Mouse (Mus musculus) small intestine, adult 2 months (tissue): ENCODE measurements around the gene Sema4g.

Experiments used
- CTCF ChIP-seq: fragments of 200-500 bp; IDR thresholded peaks from 2 replicates; pipeline ENCODE4 v1.5.1; 2012; ENCODE audit warnings: low read depth, mild to moderate bottlenecking, control low read depth, inconsistent platforms, low read length, moderate library complexity, mixed read lengths; ENCODE audit not compliant: insufficient replicate concordance, insufficient read length; ENCODE audit errors: extremely low read depth
- POLR2A ChIP-seq: fragments of 200-500 bp; IDR thresholded peaks from 2 replicates; pipeline ENCODE4 v1.6.1; 2012; ENCODE audit warnings: low read depth, mild to moderate bottlenecking, control low read depth, inconsistent platforms, low read length, moderate library complexity

DNA sequence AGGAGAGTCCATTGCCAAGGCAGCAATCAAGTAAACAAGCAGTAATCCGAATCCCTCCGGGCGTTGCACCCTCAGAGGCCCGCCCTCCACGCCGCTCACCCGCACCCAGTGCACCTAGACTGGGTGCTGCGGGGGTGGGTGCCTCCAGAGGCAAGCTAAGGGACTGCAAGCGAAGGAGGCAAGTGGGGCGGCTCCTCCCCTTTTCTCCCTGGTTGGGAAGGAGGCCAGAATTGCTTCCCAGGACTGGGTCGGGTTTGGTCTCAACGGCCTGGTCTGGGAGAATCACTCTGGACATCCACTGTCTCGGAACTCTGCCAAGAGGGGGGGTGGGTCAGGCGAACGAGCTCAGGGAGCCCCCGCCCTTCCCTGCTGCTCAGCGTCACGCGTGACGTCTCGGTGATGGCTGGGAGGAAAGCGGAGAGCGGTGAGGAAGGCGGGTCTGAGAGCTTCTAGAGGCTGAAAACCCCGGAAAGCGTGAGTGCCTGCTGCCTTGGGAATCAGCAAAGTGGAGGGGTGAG is 58.6 kb downstream of the Sema4g start, which contains the start of gene Sfxn3:
- TF ChIP-seq POLR2A: no peak
- no peak; the same call in none of the 2 replicates for TF ChIP-seq CTCF
